Mouse (Mus musculus): ENCODE measurements around the gene Trappc11.
"Not testable (repeated sequence)": the region's sequence is repeated elsewhere in the genome, so short reads cannot be mapped to it uniquely, and the experiment has no call there.

The Trappc11 gene

GRCm38 (mm10) chr8:47482354-47483071 is 50.8 kb downstream of the Trappc11 start:
- peak; percentile 37 to 65 for DNase-seq

- no peak for DNase-seq
Observed at GRCm38 (mm10) chr8:47480039-47480438, 53.2 kb downstream of the Trappc11 start.

DNA sequence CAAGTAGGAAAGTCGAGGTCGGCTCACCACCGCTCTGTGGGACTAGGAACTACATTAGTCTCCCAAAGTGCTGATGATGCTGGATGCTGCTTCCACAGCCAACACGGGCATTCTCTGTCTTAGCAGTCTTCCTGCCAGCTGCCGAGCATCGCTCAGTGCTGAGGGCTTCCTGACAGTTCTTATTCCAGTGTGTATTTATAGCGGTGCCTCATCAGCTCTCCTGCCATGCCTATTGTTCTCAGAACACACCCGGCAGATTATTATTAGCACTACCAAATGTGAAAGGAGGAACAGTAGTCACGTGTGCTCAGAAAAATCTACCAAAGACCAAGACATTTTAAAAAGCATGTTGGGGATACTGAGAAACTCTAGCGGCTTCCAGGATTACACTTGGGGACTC is 71.6 kb downstream of the Trappc11 start:
- peak; percentile 34 to 45 for DNase-seq

DNA sequence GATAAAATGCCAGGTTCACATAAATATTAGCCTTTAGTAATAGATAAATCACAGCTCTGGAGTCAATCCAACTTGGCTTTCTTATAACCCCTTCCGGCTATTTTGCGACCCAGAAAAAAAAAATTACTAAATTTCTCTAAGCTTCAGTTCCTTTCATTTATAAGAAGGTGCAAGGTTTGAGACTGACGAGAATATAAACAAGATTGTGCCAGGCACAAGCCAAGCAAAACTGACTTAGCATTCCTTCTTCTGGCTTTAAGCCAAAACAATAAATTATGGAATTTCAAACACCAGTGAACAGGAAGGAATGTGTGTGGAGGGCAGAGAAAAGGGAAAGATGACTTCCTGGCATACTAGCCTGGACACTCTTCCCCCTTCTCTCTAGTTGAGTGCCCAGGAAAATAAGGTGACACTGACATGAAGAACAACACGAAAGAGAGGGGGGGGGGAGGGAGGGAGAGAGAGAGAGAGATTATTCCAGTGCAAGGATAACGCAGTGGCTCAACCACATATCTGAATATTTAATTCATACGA is 74.0 kb downstream of the Trappc11 start:
- peak in 1 of 2 experiments; percentile 33 for DNase-seq

- DNase-seq = peak in 1 of 2 experiments; percentile 13
Observed at GRCm38 (mm10) chr8:47458591-47458990, 74.7 kb downstream of the Trappc11 start.

DNA sequence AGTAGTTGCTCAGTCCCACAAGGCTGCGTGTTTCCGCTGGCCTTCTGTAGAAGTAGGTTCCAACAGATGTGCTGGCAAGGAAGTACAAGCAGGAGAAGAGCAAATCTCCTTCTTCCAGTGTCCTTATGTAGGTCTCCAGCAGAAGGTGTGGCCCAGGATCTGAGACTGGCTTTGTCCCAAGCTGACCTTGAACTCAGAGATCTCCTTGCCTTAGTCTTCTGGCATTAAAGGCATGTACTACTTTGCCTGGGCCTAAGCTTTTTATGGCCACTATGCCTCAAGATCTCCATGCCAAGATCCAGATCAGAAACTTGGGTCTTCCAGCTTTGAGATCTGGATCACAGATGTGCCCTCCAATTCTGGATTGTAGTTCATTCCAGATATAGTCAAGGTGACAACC is 84.1 kb downstream of the Trappc11 start:
- not testable (repeated sequence) for DNase-seq

- no peak for DNase-seq
Observed at GRCm38 (mm10) chr8:47446312-47447046, 86.8 kb downstream of the Trappc11 start, which contains the start of gene Stox2. Stox2 (minus strand) TSS chr8:47446362.

Measured in kidney, adult 8-10 months (tissue).